Mouse (Mus musculus) midbrain, embryonic 14.5 days (tissue): ENCODE measurements around the gene Gm5767. TPM values are rescaled to one million over a fixed set of nuclear protein-coding genes. Genes with fewer than 3 reads are reported as not detected.

Experiments used
- ATAC-seq: fragments of 200-750 bp; cut with Nextera tagmentation; 2 replicates; pipeline ENCODE4 v1.8.0; 2017; ENCODE audit warnings: moderate number of reproducible peaks, moderate library complexity; ENCODE audit not compliant: low FRiP score, low TSS enrichment
- DNase-seq: peaks from one replicate; pipeline ENCODE4 v3.0.0-alpha.2; 2015
- H3K27ac ChIP-seq: fragments of 300-500 bp; sonication (generic); replicated peaks from 2 replicates; pipeline ENCODE4 v1.5.1; 2014; ENCODE audit warnings: mild to moderate bottlenecking, low read depth, low read length, moderate library complexity
- H3K27me3 ChIP-seq: fragments of 300-500 bp; sonication (generic); 2 replicates; pipeline ENCODE4 v1.6.1; 2014; ENCODE audit warnings: low read length, control low read depth, mixed read lengths; ENCODE audit not compliant: control insufficient read depth, insufficient read depth
- H3K36me3 ChIP-seq: fragments of 300-500 bp; sonication (generic); 2 replicates; pipeline ENCODE4 v1.6.1; 2014; ENCODE audit warnings: low read length, control low read depth; ENCODE audit not compliant: control insufficient read depth, insufficient read depth
- H3K4me1 ChIP-seq: fragments of 300-500 bp; sonication (generic); 2 replicates; pipeline ENCODE4 v1.6.1; 2014; ENCODE audit warnings: mild to moderate bottlenecking, antibody characterized with exemption, low read length, control low read depth; ENCODE audit not compliant: control insufficient read depth, insufficient read depth
- H3K4me2 ChIP-seq: fragments of 300-500 bp; sonication (generic); 2 replicates; pipeline ENCODE4 v1.6.1; 2014; ENCODE audit warnings: mild to moderate bottlenecking, low read length, moderate library complexity
- H3K4me3 ChIP-seq: fragments of 300-500 bp; sonication (generic); replicated peaks from 2 replicates; pipeline ENCODE4 v1.5.1; 2014; ENCODE audit warnings: low read depth, low read length
- H3K9ac ChIP-seq: fragments of 300-500 bp; sonication (generic); replicated peaks from 2 replicates; pipeline ENCODE4 v1.6.1; 2014; ENCODE audit warnings: mild to moderate bottlenecking, low read length, moderate library complexity
- H3K9me3 ChIP-seq: fragments of 300-500 bp; sonication (generic); 2 replicates; pipeline ENCODE4 v1.6.1; 2016; ENCODE audit warnings: low read length, control low read depth, mixed read lengths; ENCODE audit not compliant: control insufficient read depth
- WGBS: fragments of 180-500 bp; shearing (Covaris S2); extraction: QIAGEN DNeasy Blood & Tissue Kit; methylation state at CpG from one replicate; pipeline ENCODE4 v1.1.7; 2014; 5-methylcytosine and 5-hydroxymethylcytosine counted together
- polyA plus RNA-seq: library from polyadenylated mRNA; unstranded; fragments of >200 nt; fragmentation: Nextera tagmentation; extraction: Ambion mirVana; gene quantifications from 2 replicates; pipeline ENCODE4 v1.2.1, GENCODE M21; 2014

Gene Gm5767
- polyA plus RNA-seq, 1 experiment from 2014 or later, result not detected

- DNase-seq (no peak), ATAC-seq (no peak)
- no peaks in the 10 kb centered on the region for H3K36me3 ChIP-seq
- H3K4me3 ChIP-seq, result 0 out of 2 replicates have a peak overlapping the region, but pooled peaks have one; percentile 66
- H3K9ac ChIP-seq, result no peak overlapping the region
- peaks cover 25% of the 10 kb centered on the region for H3K4me1 ChIP-seq
- no peaks in the 10 kb centered on the region for H3K9me3 ChIP-seq
- H3K27me3 ChIP-seq, result 0 out of 2 replicates have a peak, but pooled peaks cover 5% of the 10 kb centered on the region
- H3K4me2 ChIP-seq, result peak overlapping the region; percentile 95
- H3K27ac ChIP-seq, result no peak overlapping the region
These were observed 7.8 kb upstream of the Gm5767 start for GRCm38 (mm10) chr16:8672811-8673210.

DNA sequence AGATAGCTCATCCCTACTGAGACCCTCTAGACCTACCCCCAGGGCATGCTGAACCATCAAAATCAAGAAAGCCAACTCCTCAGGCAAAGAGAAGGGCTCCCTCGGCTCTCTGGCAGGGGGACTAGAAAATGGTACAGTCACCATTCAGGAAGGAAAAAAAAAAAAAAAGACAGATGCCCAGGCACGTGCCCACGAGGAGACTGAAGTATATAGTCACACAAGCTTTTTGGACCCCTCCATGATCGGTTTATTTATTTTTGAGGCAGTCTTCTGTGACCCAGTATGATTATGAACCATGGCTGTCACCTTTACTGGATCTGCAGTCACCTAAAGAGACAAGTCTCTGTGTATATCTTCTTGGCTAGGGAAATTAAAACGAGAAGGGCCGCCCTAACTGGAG, 7.2 kb upstream of the Gm5767 start:
- H3K36me3 ChIP-seq, result no peaks in the 10 kb centered on the region
- WGBS, result 71% methylated on average over 6 of the region's 6 CpGs
- no peak overlapping the region for H3K27ac ChIP-seq
- peaks cover 21% of the 10 kb centered on the region for H3K4me1 ChIP-seq
- H3K4me2 ChIP-seq, result no peak overlapping the region
- DNase-seq, result no peak
- ATAC-seq, result no peak
- H3K4me3 ChIP-seq, result no peak overlapping the region
- 0 out of 2 replicates have a peak, but pooled peaks cover 5% of the 10 kb centered on the region for H3K27me3 ChIP-seq
- no peak overlapping the region for H3K9ac ChIP-seq
- no peaks in the 10 kb centered on the region for H3K9me3 ChIP-seq

DNA sequence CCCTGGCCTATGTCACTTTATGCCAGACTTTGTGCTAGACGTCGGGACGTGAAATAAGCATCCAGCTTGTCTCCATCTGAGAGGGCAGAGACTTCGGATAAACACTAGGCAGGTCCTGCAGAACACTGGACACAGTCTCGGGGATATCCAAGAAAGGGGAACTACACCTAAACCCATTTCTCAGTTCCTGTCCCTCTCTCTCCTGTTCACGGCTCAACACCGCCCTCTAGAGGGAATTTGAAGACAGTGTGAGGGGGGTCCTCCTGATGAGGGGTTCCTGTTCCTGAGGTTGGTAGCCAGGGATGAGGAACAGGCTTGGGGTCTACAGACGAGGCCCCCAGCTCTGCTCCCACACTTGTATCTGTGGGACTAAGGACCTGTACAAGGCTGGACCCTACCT, 6.4 kb upstream of the Gm5767 start:
- DNase-seq, result peak; percentile 83
- 2% methylated on average over 8 of the region's 8 CpGs for WGBS
- Histone ChIP-seq H3K4me3 (no peak overlapping the region), H3K9me3 (no peaks in the 10 kb centered on the region), H3K9ac (no peak overlapping the region), H3K4me2 (no peak overlapping the region), H3K36me3 (no peaks in the 10 kb centered on the region), H3K27ac (no peak overlapping the region), H3K4me1 (peaks cover 13% of the 10 kb centered on the region), H3K27me3 (0 out of 2 replicates have a peak, but pooled peaks cover 5% of the 10 kb centered on the region)
- no peak for ATAC-seq

GRCm38 (mm10) chr16:8675559-8675958, 5.0 kb upstream of the Gm5767 start:
- H3K4me3 ChIP-seq, result no peak overlapping the region

DNA sequence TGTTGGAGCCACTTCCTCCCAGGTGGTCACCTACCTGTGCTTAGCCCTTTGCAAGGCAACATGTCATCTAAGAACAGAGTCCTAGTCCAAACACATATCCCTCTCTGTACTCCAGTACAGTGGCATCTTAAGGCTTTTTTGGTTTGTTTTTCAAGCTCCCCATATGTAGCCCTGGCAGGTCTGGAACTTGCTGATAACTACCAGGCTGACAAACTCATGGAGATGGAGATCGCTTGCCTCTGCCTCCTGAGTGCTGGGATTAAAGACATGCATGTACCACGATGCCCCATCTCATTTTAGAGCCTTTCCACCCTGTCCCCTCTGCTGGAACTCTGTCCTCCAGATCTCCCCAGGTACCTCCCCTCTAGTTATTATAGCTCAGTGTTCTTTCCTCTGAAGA, 4.3 kb upstream of the Gm5767 start:
- Histone ChIP-seq H3K27me3 (0 out of 2 replicates have a peak, but pooled peaks cover 5% of the 10 kb centered on the region), H3K9ac (no peak overlapping the region), H3K9me3 (no peaks in the 10 kb centered on the region), H3K4me3 (no peak overlapping the region), H3K4me1 (no peaks in the 10 kb centered on the region), H3K27ac (no peak overlapping the region), H3K36me3 (no peaks in the 10 kb centered on the region), H3K4me2 (no peak overlapping the region)
- ATAC-seq (no peak), DNase-seq (no peak)
- 73% methylated on average over 2 of the region's 2 CpGs for WGBS

More at GRCm38 (mm10) chr16:8675559-8675958, 5.0 kb upstream of the Gm5767 start:
- no peaks in the 10 kb centered on the region for H3K9me3 ChIP-seq
- no peak for DNase-seq
- no peaks in the 10 kb centered on the region for H3K36me3 ChIP-seq
- 86% methylated on average over 8 of the region's 8 CpGs for WGBS
- peaks cover 4% of the 10 kb centered on the region for H3K4me1 ChIP-seq
- ATAC-seq, result no peak
- no peak overlapping the region for H3K4me2 ChIP-seq
- no peak overlapping the region for H3K9ac ChIP-seq
- H3K27me3 ChIP-seq, result 0 out of 2 replicates have a peak, but pooled peaks cover 5% of the 10 kb centered on the region
- H3K27ac ChIP-seq, result no peak overlapping the region

DNA sequence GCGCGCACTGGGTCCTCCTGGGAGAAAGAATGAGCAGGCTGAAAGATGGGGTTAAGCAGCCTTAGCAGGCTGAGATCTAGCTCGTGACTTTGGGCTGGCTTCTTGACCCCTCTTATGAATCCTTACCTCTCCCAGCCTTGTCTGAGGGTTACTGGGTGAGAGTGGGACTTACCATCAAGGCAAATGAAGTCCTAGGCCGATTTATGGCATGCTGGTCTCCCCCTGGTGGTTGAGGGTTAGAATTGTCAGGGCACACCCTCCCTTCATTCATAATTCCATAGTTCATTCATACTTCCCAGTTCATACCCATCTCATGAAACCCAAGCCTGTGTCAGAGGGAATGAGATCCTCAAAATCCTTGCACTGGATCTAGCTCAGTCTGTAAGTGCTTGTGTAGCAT, 3.8 kb upstream of the Gm5767 start:
- 0 out of 2 replicates have a peak, but pooled peaks cover 5% of the 10 kb centered on the region for H3K27me3 ChIP-seq
- no peaks in the 10 kb centered on the region for H3K4me1 ChIP-seq
- H3K4me2 ChIP-seq, result no peak overlapping the region
- ATAC-seq (no peak), DNase-seq (peak; percentile 84)
- no peak overlapping the region for H3K9ac ChIP-seq
- WGBS, result 51% methylated on average over 4 of the region's 4 CpGs
- no peak overlapping the region for H3K4me3 ChIP-seq
- no peaks in the 10 kb centered on the region for H3K9me3 ChIP-seq
- no peak overlapping the region for H3K27ac ChIP-seq
- H3K36me3 ChIP-seq, result no peaks in the 10 kb centered on the region

DNA sequence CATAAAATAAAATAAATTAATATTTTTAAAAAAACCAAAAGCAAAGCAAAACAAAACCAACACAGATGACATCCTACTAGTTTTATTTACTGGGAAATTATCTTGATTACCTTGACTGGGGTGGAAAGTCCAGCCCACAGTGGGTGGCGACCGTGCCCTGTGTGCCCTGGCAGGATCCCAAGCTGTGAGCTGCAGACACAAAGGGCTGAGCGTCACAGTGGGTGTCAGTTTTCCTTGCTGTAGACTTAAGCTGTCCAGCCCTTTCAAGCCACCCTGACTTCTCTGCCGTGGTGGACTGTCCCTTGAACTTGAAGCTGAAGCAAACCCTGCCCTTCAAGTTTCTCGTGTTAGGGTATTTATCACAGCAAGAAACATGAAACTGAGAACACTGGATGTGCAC, 2.5 kb upstream of the Gm5767 start:
- Histone ChIP-seq H3K4me3 (no peak overlapping the region), H3K9ac (no peak overlapping the region), H3K27me3 (0 out of 2 replicates have a peak, but pooled peaks cover 2% of the 10 kb centered on the region), H3K4me1 (no peaks in the 10 kb centered on the region), H3K36me3 (no peaks in the 10 kb centered on the region), H3K27ac (no peak overlapping the region), H3K9me3 (no peaks in the 10 kb centered on the region), H3K4me2 (no peak overlapping the region)
- DNase-seq (no peak), ATAC-seq (no peak)
- WGBS, result 51% methylated on average over 5 of the region's 5 CpGs

GRCm38 (mm10) chr16:8678676-8679075, 1.9 kb upstream of the Gm5767 start:
- ATAC-seq (no peak), DNase-seq (no peak)
- H3K36me3 ChIP-seq, result peaks cover under 1% of the 10 kb centered on the region; the same call in 1 of the 2 replicates
- no peak overlapping the region for H3K4me3 ChIP-seq
- H3K9me3 ChIP-seq, result no peaks in the 10 kb centered on the region
- no peak overlapping the region for H3K4me2 ChIP-seq
- H3K4me1 ChIP-seq, result no peaks in the 10 kb centered on the region
- 82% methylated on average over 4 of the region's 4 CpGs for WGBS
- H3K9ac ChIP-seq, result no peak overlapping the region
- H3K27ac ChIP-seq, result no peak overlapping the region
- no peaks in the 10 kb centered on the region for H3K27me3 ChIP-seq

GRCm38 (mm10) chr16:8679780-8680179, 790 bp upstream of the Gm5767 start:
- no peak overlapping the region for H3K9ac ChIP-seq
- WGBS, result 91% methylated on average over 3 of the region's 3 CpGs
- H3K36me3 ChIP-seq, result peaks cover 2% of the 10 kb centered on the region; the same call in 1 of the 2 replicates
- no peak overlapping the region for H3K4me3 ChIP-seq
- H3K4me1 ChIP-seq, result no peaks in the 10 kb centered on the region
- ATAC-seq, result no peak
- no peak overlapping the region for H3K27ac ChIP-seq
- H3K27me3 ChIP-seq, result no peaks in the 10 kb centered on the region
- no peak for DNase-seq
- H3K4me2 ChIP-seq, result no peak overlapping the region
- H3K9me3 ChIP-seq, result no peaks in the 10 kb centered on the region
